Mouse (Mus musculus) limb, embryonic 14.5 days (tissue): ENCODE measurements around the gene Il34. TPM values are rescaled to one million over a fixed set of nuclear protein-coding genes. Genes with fewer than 3 reads are reported as not detected.
A peak's percentile ranks its signal among the peaks of the same experiment; 100 is the strongest.

Experiments
- ATAC-seq: fragments of 200-750 bp; cut with Nextera tagmentation; 2 replicates; pipeline ENCODE4 v1.8.0; 2017; ENCODE audit warnings: low read depth, moderate number of reproducible peaks, moderate TSS enrichment; ENCODE audit not compliant: low FRiP score
- DNase-seq: peaks from one replicate; pipeline ENCODE4 v3.0.0-alpha.2; 2015; ENCODE audit warnings: low spot score
- H3K27ac ChIP-seq: fragments of 300-500 bp; sonication (generic); replicated peaks from 2 replicates; pipeline ENCODE4 v1.5.1; 2014; ENCODE audit warnings: low read depth, mild to moderate bottlenecking, low read length, moderate library complexity, mixed read lengths
- H3K27me3 ChIP-seq: fragments of 300-500 bp; sonication (generic); 2 replicates; pipeline ENCODE4 v1.6.1; 2014; ENCODE audit warnings: low read length, mixed read lengths; ENCODE audit not compliant: control insufficient read depth, insufficient read depth
- H3K36me3 ChIP-seq: fragments of 300-500 bp; sonication (generic); 2 replicates; pipeline ENCODE4 v1.6.1; 2014; ENCODE audit warnings: mild to moderate bottlenecking, low read length, moderate library complexity, mixed read lengths; ENCODE audit not compliant: control insufficient read depth, insufficient read depth
- H3K4me1 ChIP-seq: fragments of 300-500 bp; sonication (generic); 2 replicates; pipeline ENCODE4 v1.6.1; 2014; ENCODE audit warnings: antibody characterized with exemption, low read length, mixed read lengths; ENCODE audit not compliant: control insufficient read depth, insufficient read depth
- H3K4me2 ChIP-seq: fragments of 300-500 bp; sonication (generic); replicated peaks from 2 replicates; pipeline ENCODE4 v1.6.1; 2014; ENCODE audit warnings: low read depth, mild to moderate bottlenecking, low read length, moderate library complexity; ENCODE audit not compliant: severe bottlenecking
- H3K4me3 ChIP-seq: fragments of 300-500 bp; sonication (generic); replicated peaks from 2 replicates; pipeline ENCODE4 v1.5.1; 2014; ENCODE audit warnings: low read length
- H3K9ac ChIP-seq: fragments of 300-500 bp; sonication (generic); 2 replicates; pipeline ENCODE4 v1.6.1; 2014; ENCODE audit warnings: mild to moderate bottlenecking, low read depth, low read length, moderate library complexity; ENCODE audit not compliant: severe bottlenecking
- H3K9me3 ChIP-seq: fragments of 300-500 bp; sonication (generic); 2 replicates; pipeline ENCODE4 v1.6.1; 2016; ENCODE audit warnings: low read length; ENCODE audit not compliant: control insufficient read depth
- POLR2A ChIP-seq: fragments of 200-500 bp; IDR thresholded peaks from 2 replicates; pipeline ENCODE4 v1.8.0; 2012; ENCODE audit warnings: inconsistent platforms, mild to moderate bottlenecking, moderate library complexity, borderline replicate concordance; ENCODE audit not compliant: insufficient read depth, insufficient read length; ENCODE audit errors: extremely low read depth
- WGBS: fragments of 180-500 bp; shearing (Covaris S2); extraction: QIAGEN DNeasy Blood & Tissue Kit; methylation state at CpG from one replicate; pipeline ENCODE4 v1.1.7; 2014; 5-methylcytosine and 5-hydroxymethylcytosine counted together
- polyA plus RNA-seq, 2 experiments: library from polyadenylated mRNA; depleted of rRNA in 1 of 2; stranded (reverse) in 1 of 2; unstranded in 1 of 2; fragments of >200 nt; fragmentation: Nextera tagmentation in 1 of 2; extraction: Ambion mirVana in 1 of 2; gene quantifications; 2 replicates each; pipeline versions ENCODE4 v1.2.1 to v1.2.3; 2012 to 2014

The Il34 gene
- polyA plus RNA-seq, 2 experiments = 0.95 to 1.6 TPM

GRCm38 (mm10) chr8:110749500-110750170 is 56.1 kb downstream of the Il34 start:
- no peaks in the 10 kb centered on the region for H3K36me3 ChIP-seq
- H3K9me3 ChIP-seq = no peaks in the 10 kb centered on the region
- DNase-seq (peak; percentile 87), ATAC-seq (no peak; the same call in 1 of the 2 replicates)
- WGBS = 58% methylated on average over 10 of the region's 10 CpGs
- no peak overlapping the region for H3K4me2 ChIP-seq
- H3K27me3 ChIP-seq = no peaks in the 10 kb centered on the region
- no peak for TF ChIP-seq POLR2A
- no peak overlapping the region for H3K27ac ChIP-seq
- H3K9ac ChIP-seq = no peak overlapping the region
- H3K4me3 ChIP-seq = no peak overlapping the region
- H3K4me1 ChIP-seq = no peaks in the 10 kb centered on the region

GRCm38 (mm10) chr8:110746661-110747060 is 59.1 kb downstream of the Il34 start:
- no peak for ATAC-seq
- TF ChIP-seq POLR2A = no peak
- WGBS = 60% methylated on average over 9 of the region's 9 CpGs
- no peak overlapping the region for H3K27ac ChIP-seq
- H3K27me3 ChIP-seq = no peaks in the 10 kb centered on the region
- H3K9me3 ChIP-seq = no peaks in the 10 kb centered on the region
- H3K36me3 ChIP-seq = 0 out of 2 replicates have a peak, but pooled peaks cover 4% of the 10 kb centered on the region
- no peak for DNase-seq
- no peak overlapping the region for H3K4me2 ChIP-seq
- H3K4me3 ChIP-seq = no peak overlapping the region
- H3K9ac ChIP-seq = no peak overlapping the region
- no peaks in the 10 kb centered on the region for H3K4me1 ChIP-seq

- Histone ChIP-seq H3K27ac (no peak overlapping the region), H3K36me3 (peaks cover 17% of the 10 kb centered on the region; the same call in 1 of the 2 replicates), H3K27me3 (no peaks in the 10 kb centered on the region), H3K4me3 (no peak overlapping the region), H3K9me3 (no peaks in the 10 kb centered on the region), H3K4me1 (no peaks in the 10 kb centered on the region), H3K9ac (no peak overlapping the region), H3K4me2 (no peak overlapping the region)
- WGBS = 91% methylated on average over 10 of the region's 10 CpGs
- no peak for DNase-seq
- TF ChIP-seq POLR2A = no peak
- no peak for ATAC-seq
Observed at GRCm38 (mm10) chr8:110745162-110745561, 60.6 kb downstream of the Il34 start.

GRCm38 (mm10) chr8:110742452-110742818 is 63.3 kb downstream of the Il34 start:
- Histone ChIP-seq H3K4me3 (no peak overlapping the region), H3K36me3 (peaks cover 44% of the 10 kb centered on the region), H3K4me1 (no peaks in the 10 kb centered on the region), H3K9me3 (no peaks in the 10 kb centered on the region), H3K9ac (no peak overlapping the region), H3K27ac (no peak overlapping the region), H3K4me2 (no peak overlapping the region), H3K27me3 (no peaks in the 10 kb centered on the region)
- TF ChIP-seq POLR2A = no peak
- WGBS = 91% methylated on average over 5 of the region's 5 CpGs
- DNase-seq = no peak
- no peak for ATAC-seq

- Histone ChIP-seq H3K27me3 (no peaks in the 10 kb centered on the region), H3K4me2 (no peak overlapping the region), H3K27ac (no peak overlapping the region), H3K4me3 (no peak overlapping the region), H3K9me3 (no peaks in the 10 kb centered on the region), H3K9ac (no peak overlapping the region), H3K4me1 (no peaks in the 10 kb centered on the region), H3K36me3 (peaks cover 49% of the 10 kb centered on the region)
- WGBS = 80% methylated on average over 15 of the region's 15 CpGs
- DNase-seq (no peak), ATAC-seq (no peak)
- no peak for TF ChIP-seq POLR2A
Observed at GRCm38 (mm10) chr8:110741816-110742451, 63.8 kb downstream of the Il34 start.
